26 mouse cellular contexts compared by ENCODE assay signal in genomic region chr5:60228966-60229365, GRCm38 (mm10).
DNase-seq lines count a peak whose midpoint lies in the region; ATAC-seq lines count a peak whose summit lies in the region.
"Had no signal": no experiment of that assay in that cellular context is flagged by ENCODE, and none has a peak within 500 bp of the region (broad histone marks: within the 10 kb centered on the region; RNA-seq: fewer than 3 reads in every experiment).

No protein-coding gene starts in this region.

- H3K36me3 ChIP-seq in embryonic facial prominence, embryonic 14.5 days (ENCODE audit: control insufficient read depth, insufficient read depth, low read length) = no peaks in the 10 kb centered on the region
- no peaks in the 10 kb centered on the region for H3K36me3 ChIP-seq in embryonic facial prominence, embryonic 10.5 days (replicated peaks)
- H3K36me3 ChIP-seq in midbrain, embryonic 11.5 days (ENCODE audit: control insufficient read depth, insufficient read depth, low read length) = no peaks in the 10 kb centered on the region
- H3K36me3 ChIP-seq in midbrain, embryonic 10.5 days = no peaks in the 10 kb centered on the region
- H3K36me3 ChIP-seq: embryonic facial prominence, embryonic 13.5 days; forebrain, embryonic 10.5 days; G1E; hindbrain, embryonic 13.5 days; intestine, embryonic 15.5 days had no signal

- H3K9me3 ChIP-seq in embryonic facial prominence, embryonic 14.5 days (ENCODE audit: control insufficient read depth, low read length) = no peaks in the 10 kb centered on the region
- no peaks in the 10 kb centered on the region for H3K9me3 ChIP-seq in embryonic facial prominence, embryonic 10.5 days
- H3K9me3 ChIP-seq in midbrain, embryonic 11.5 days (ENCODE audit: control insufficient read depth, low read length) = no peaks in the 10 kb centered on the region
- no peaks in the 10 kb centered on the region for H3K9me3 ChIP-seq in midbrain, embryonic 10.5 days (replicated peaks)
- H3K9me3 ChIP-seq: embryonic facial prominence, embryonic 13.5 days; forebrain, embryonic 10.5 days; G1E; hindbrain, embryonic 13.5 days; intestine, embryonic 15.5 days had no signal

- ATAC-seq in embryonic facial prominence, embryonic 14.5 days (ENCODE audit: low read depth) = no peak
- peak; percentile 17; the same call in 1 of the 2 replicates for ATAC-seq in midbrain, embryonic 11.5 days (ENCODE audit: low FRiP score)
- no peak for ATAC-seq in megakaryocyte, adult 5-6 weeks (ENCODE audit: poor library complexity, severe bottlenecking)
- ATAC-seq: forebrain, postnatal 0 days; hindbrain, embryonic 16.5 days; intestine, embryonic 15.5 days had no signal

- H3K9ac ChIP-seq in embryonic facial prominence, embryonic 14.5 days (ENCODE audit: low read depth, low read length) = no peak overlapping the region
- no peak overlapping the region for H3K9ac ChIP-seq in midbrain, embryonic 11.5 days (ENCODE audit: low read length)
- H3K9ac ChIP-seq: embryonic facial prominence, embryonic 13.5 days; forebrain, postnatal 0 days; hindbrain, embryonic 13.5 days; intestine, embryonic 15.5 days had no signal

- no peak overlapping the region for H3K4me2 ChIP-seq in embryonic facial prominence, embryonic 14.5 days (ENCODE audit: low read depth, low read length)
- H3K4me2 ChIP-seq in midbrain, embryonic 11.5 days = no peak overlapping the region
- H3K4me2 ChIP-seq: embryonic facial prominence, embryonic 13.5 days; heart, embryonic 11.5 days; hindbrain, embryonic 13.5 days; intestine, embryonic 15.5 days had no signal

- WGBS in embryonic facial prominence, embryonic 14.5 days = 44% methylated on average over 6 of the region's 6 CpGs
- WGBS in embryonic facial prominence, embryonic 10.5 days = 43% methylated on average over 6 of the region's 6 CpGs
- WGBS in midbrain, embryonic 11.5 days = 46% methylated on average over 6 of the region's 6 CpGs
- WGBS in midbrain, embryonic 10.5 days = 54% methylated on average over 6 of the region's 6 CpGs

- H3K27me3 ChIP-seq in embryonic facial prominence, embryonic 14.5 days (replicated peaks; ENCODE audit: control insufficient read depth, insufficient read depth, low read length) = no peaks in the 10 kb centered on the region; the same call in 1 of the 2 replicates
- H3K27me3 ChIP-seq in embryonic facial prominence, embryonic 10.5 days (replicated peaks; ENCODE audit: low read depth, poor library complexity, severe bottlenecking) = peaks cover 11% of the 10 kb centered on the region
- no peaks in the 10 kb centered on the region for H3K27me3 ChIP-seq in midbrain, embryonic 11.5 days (ENCODE audit: control insufficient read depth, insufficient read depth, low read length)
- H3K27me3 ChIP-seq in midbrain, embryonic 10.5 days (ENCODE audit: low read depth, poor library complexity, severe bottlenecking) = no peaks in the 10 kb centered on the region; the same call in 1 of the 2 replicates
- H3K27me3 ChIP-seq: CH12.LX; embryonic facial prominence, embryonic 13.5 days; hindbrain, embryonic 13.5 days; intestine, embryonic 15.5 days had no signal

- H3K4me3 ChIP-seq in embryonic facial prominence, embryonic 14.5 days (ENCODE audit: low read depth, low read length) = no peak overlapping the region
- no peak overlapping the region for H3K4me3 ChIP-seq in embryonic facial prominence, embryonic 10.5 days
- no peak overlapping the region for H3K4me3 ChIP-seq in midbrain, embryonic 11.5 days (ENCODE audit: low read depth, low read length)
- no peak overlapping the region for H3K4me3 ChIP-seq in midbrain, embryonic 10.5 days
- H3K4me3 ChIP-seq: embryonic facial prominence, embryonic 13.5 days; forebrain, embryonic 10.5 days; gastrocnemius, adult 2 months; hindbrain, embryonic 13.5 days; intestine, embryonic 15.5 days had no signal

- no peaks in the 10 kb centered on the region for H3K4me1 ChIP-seq in embryonic facial prominence, embryonic 14.5 days (ENCODE audit: control insufficient read depth, insufficient read depth, low read length)
- no peaks in the 10 kb centered on the region for H3K4me1 ChIP-seq in embryonic facial prominence, embryonic 10.5 days
- no peaks in the 10 kb centered on the region for H3K4me1 ChIP-seq in midbrain, embryonic 11.5 days (ENCODE audit: control insufficient read depth, insufficient read depth, low read length)
- no peaks in the 10 kb centered on the region for H3K4me1 ChIP-seq in midbrain, embryonic 10.5 days
- H3K4me1 ChIP-seq: embryonic facial prominence, embryonic 13.5 days; hindbrain, embryonic 13.5 days; intestine, embryonic 15.5 days had no signal

- H3K27ac ChIP-seq in embryonic facial prominence, embryonic 14.5 days (replicated peaks; ENCODE audit: low read depth, low read length) = no peak overlapping the region
- H3K27ac ChIP-seq in embryonic facial prominence, embryonic 10.5 days (replicated peaks) = no peak overlapping the region
- no peak overlapping the region for H3K27ac ChIP-seq in midbrain, embryonic 11.5 days (ENCODE audit: low read depth, low read length)
- no peak overlapping the region for H3K27ac ChIP-seq in midbrain, embryonic 10.5 days (replicated peaks)
- H3K27ac ChIP-seq: embryonic facial prominence, embryonic 13.5 days; forebrain, embryonic 10.5 days; gastrocnemius, adult 2 months; hindbrain, embryonic 13.5 days; intestine, embryonic 15.5 days had no signal

- peak; percentile 3 for DNase-seq in embryonic facial prominence, embryonic 14.5 days (ENCODE audit: low spot score)
- DNase-seq in embryonic facial prominence, embryonic 10.5 days (ENCODE audit: low spot score) = no peak
- no peak for DNase-seq in midbrain, embryonic 11.5 days (ENCODE audit: low spot score, missing footprints)
- no peak for DNase-seq in midbrain, embryonic 10.5 days (ENCODE audit: low spot score)
- peak; percentile 60 for DNase-seq in Muller cell, postnatal 12 days (ENCODE audit: inconsistent ontology term)
- peak; percentile 74 for DNase-seq in retina, embryonic 14.5 days (ENCODE audit: low spot score)
- DNase-seq: adrenal gland, adult 2 months; adrenal gland, postnatal 14 days; B cell, adult 2 months; cerebellum, adult 11-12 months; cerebellum, adult 8-10 months; cerebellum, postnatal 10 days; cerebellum, postnatal 36 days; forebrain, postnatal 0 days; gastrocnemius, adult 2 months; gastrocnemius, postnatal 14 days; heart, adult 11 months had no signal

Comparison
In these comparisons a context has a peak if more than half of its experiments do, and no peak if none do; other contexts are left out.
1. DNase-seq: peak in embryonic facial prominence, embryonic 14.5 days (single experiment), Muller cell, postnatal 12 days (single experiment) and retina, embryonic 14.5 days (single experiment); none in embryonic facial prominence, embryonic 10.5 days (single experiment), midbrain, embryonic 11.5 days (single experiment) and midbrain, embryonic 10.5 days (single experiment).